In genomic region chr10:45132371-45132770, GRCm38 (mm10) we compare ENCODE assay signal across 8 mouse cellular contexts. TPM values are rescaled to one million over a fixed set of nuclear protein-coding genes. Genes with fewer than 3 reads are reported as not detected.
DNase-seq lines count a peak whose midpoint lies in the region; ATAC-seq lines count a peak whose summit lies in the region.

No protein-coding gene starts in this region.

- no peak for ATAC-seq in erythroblast, adult 5-6 weeks (replicated peaks; ENCODE audit: low FRiP score, poor library complexity, severe bottlenecking)

- peak; percentile 29 for DNase-seq in embryo, embryonic 10 days (ENCODE audit: low spot score)
- no peak for DNase-seq in embryo, embryonic 10.5 days (ENCODE audit: low spot score)
- DNase-seq in ovary, postnatal 36 days (ENCODE audit: low spot score): peak; percentile 32
- no peak for DNase-seq in ovary, postnatal 10 days (ENCODE audit: low spot score)
- DNase-seq in cerebellum, adult 18-20 months: peak; percentile 38 to 64
- peak; percentile 58 to 72 for DNase-seq in kidney, postnatal 25 days
- peak; percentile 20 to 73 for DNase-seq in spleen, postnatal 10 days (ENCODE audit: low spot score in 2 of 2)

RNA-seq across cellular contexts. Expression of gene Popdc3, which starts 45.5 kb away (rescaled TPM):
- total RNA-seq in erythroblast, adult 5-6 weeks (2015; ENCODE audit: low replicate concordance): not detected in 2 replicates
- total RNA-seq in erythroblast, adult 5-6 weeks (2017; ENCODE audit: low replicate concordance): not detected in 2 replicates

Comparison
In these comparisons a context has a peak if more than half of its experiments do, and no peak if none do; other contexts are left out.
1. DNase-seq: peak in embryo, embryonic 10 days (single experiment), ovary, postnatal 36 days (single experiment), cerebellum, adult 18-20 months (2 of 2), kidney, postnatal 25 days (2 of 2) and spleen, postnatal 10 days (2 of 2); none in embryo, embryonic 10.5 days (single experiment) and ovary, postnatal 10 days (single experiment).